16 mouse cellular contexts compared by ENCODE assay signal in the genomic region with DNA sequence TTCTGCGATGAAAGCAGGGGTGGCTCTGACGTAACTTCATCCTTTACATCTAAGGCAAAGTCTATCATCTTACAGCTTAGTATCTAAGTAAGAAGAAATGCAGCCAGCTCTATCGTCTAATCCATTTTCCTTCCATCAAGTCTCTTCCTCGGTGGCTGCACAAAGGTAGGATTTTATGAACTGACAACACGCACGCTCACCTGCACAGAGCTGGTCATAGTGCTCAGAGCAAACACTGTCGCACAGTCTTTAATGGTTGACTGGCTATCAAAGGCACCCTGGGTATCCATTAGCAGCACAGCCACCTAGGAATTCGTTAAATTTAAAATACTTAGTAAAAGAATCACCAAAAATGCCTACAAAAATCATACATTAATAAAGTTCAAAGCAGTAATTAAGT.
"Had no signal": no experiment of that assay in that cellular context is flagged by ENCODE, and none has a peak within 500 bp of the region (broad histone marks: within the 10 kb centered on the region; RNA-seq: fewer than 3 reads in every experiment).

No protein-coding gene starts in this region.

- H3K27me3 ChIP-seq: neural tube, embryonic 13.5 days; neural tube, embryonic 15.5 days; stomach, embryonic 15.5 days had no signal

- H3K4me1 ChIP-seq: neural tube, embryonic 13.5 days; neural tube, embryonic 15.5 days; stomach, embryonic 15.5 days had no signal

- H3K9me3 ChIP-seq: neural tube, embryonic 13.5 days; neural tube, embryonic 15.5 days; stomach, embryonic 15.5 days had no signal

- H3K4me3 ChIP-seq: neural tube, embryonic 13.5 days; neural tube, embryonic 15.5 days; stomach, embryonic 15.5 days had no signal

- H3K4me2 ChIP-seq: neural tube, embryonic 13.5 days; neural tube, embryonic 15.5 days; stomach, embryonic 15.5 days had no signal

- H3K9ac ChIP-seq: neural tube, embryonic 13.5 days; neural tube, embryonic 15.5 days; stomach, embryonic 15.5 days had no signal

- DNase-seq: retina, postnatal 1 day; right cerebral cortex, adult 18-20 months; right cerebral cortex, postnatal 14 days; right cerebral cortex, postnatal 25 days; right cerebral cortex, postnatal 4 days; spleen, adult 18-20 months; thymus, adult 18-20 months; thymus, adult 2 months; thymus, postnatal 14 days; thymus, postnatal 25 days; thymus, postnatal 36 days; thymus, postnatal 4 days had no signal

- H3K27ac ChIP-seq: neural tube, embryonic 13.5 days; neural tube, embryonic 15.5 days; stomach, embryonic 15.5 days; stomach, postnatal 0 days had no signal
